In the genomic region with DNA sequence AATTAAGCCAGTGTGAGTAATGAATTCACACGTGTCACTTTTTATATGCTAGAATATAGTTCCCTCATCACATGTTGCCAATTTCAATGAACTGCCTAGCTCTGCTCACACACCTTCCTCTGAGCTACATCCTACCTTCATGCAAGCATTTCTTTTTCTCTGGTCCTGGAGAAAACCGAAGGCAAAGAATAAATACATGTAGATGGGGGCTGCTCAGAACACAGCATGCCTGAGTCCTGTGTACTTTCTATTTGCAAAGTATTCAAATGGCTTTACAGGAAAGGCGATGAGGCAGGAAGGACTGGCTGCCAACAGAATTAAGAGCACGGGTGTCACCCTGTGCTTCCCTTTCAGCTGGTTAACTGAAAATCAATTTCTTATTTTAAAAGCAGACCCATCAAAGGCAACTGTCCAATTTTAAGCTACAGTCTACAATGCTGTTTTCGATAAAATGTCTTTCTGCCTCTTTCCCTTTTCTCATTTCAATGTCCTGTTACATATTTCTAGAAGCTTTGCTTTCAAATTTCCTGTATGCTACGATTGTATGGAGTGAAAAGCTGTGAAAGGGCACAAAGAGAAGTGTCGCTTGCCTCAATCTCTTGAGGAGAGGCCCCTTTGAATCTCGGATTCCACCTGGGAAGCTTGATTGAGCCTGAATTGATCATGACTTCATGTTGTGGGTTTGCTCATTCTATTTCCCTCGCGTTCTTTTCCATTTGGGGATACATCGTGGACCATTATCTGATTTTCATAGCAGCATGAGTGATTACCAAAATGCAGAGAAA, we compare ENCODE assay signal across 16 mouse cellular contexts.
DNase-seq lines count a peak whose midpoint lies in the region; ATAC-seq lines count a peak whose summit lies in the region.
"Had no signal": no experiment of that assay in that cellular context is flagged by ENCODE, and none has a peak within 500 bp of the region (broad histone marks: within the 10 kb centered on the region; RNA-seq: fewer than 3 reads in every experiment).

No protein-coding gene starts in this region.

- H3K9me3 ChIP-seq in forebrain, embryonic 15.5 days: no peaks in the 10 kb centered on the region
- H3K9me3 ChIP-seq in midbrain, embryonic 10.5 days (replicated peaks): no peaks in the 10 kb centered on the region
- no peaks in the 10 kb centered on the region for H3K9me3 ChIP-seq in neural tube, embryonic 14.5 days (ENCODE audit: control insufficient read depth, low read length)
- H3K9me3 ChIP-seq: embryonic facial prominence, embryonic 15.5 days; intestine, embryonic 15.5 days; lung, embryonic 15.5 days had no signal

- WGBS in forebrain, embryonic 15.5 days: 9% methylated on average over 11 of the region's 11 CpGs
- 44% methylated on average over 11 of the region's 11 CpGs for WGBS in midbrain, embryonic 10.5 days
- WGBS in neural tube, embryonic 14.5 days: 24% methylated on average over 11 of the region's 11 CpGs

- no peak overlapping the region for H3K4me3 ChIP-seq in forebrain, embryonic 15.5 days
- no peak overlapping the region for H3K4me3 ChIP-seq in midbrain, embryonic 10.5 days
- no peak overlapping the region for H3K4me3 ChIP-seq in neural tube, embryonic 14.5 days (ENCODE audit: low read depth, low read length)
- H3K4me3 ChIP-seq: embryonic facial prominence, embryonic 15.5 days; intestine, embryonic 15.5 days; lung, embryonic 15.5 days had no signal

- H3K9ac ChIP-seq in forebrain, embryonic 15.5 days (replicated peaks): no peak overlapping the region
- H3K9ac ChIP-seq in neural tube, embryonic 14.5 days (replicated peaks; ENCODE audit: low read depth, low read length): no peak overlapping the region
- H3K9ac ChIP-seq: embryonic facial prominence, embryonic 15.5 days; intestine, embryonic 15.5 days; lung, embryonic 15.5 days had no signal

- H3K36me3 ChIP-seq in forebrain, embryonic 15.5 days: no peaks in the 10 kb centered on the region
- no peaks in the 10 kb centered on the region for H3K36me3 ChIP-seq in midbrain, embryonic 10.5 days
- H3K36me3 ChIP-seq in neural tube, embryonic 14.5 days (ENCODE audit: control insufficient read depth, insufficient read depth, low read length): no peaks in the 10 kb centered on the region
- H3K36me3 ChIP-seq: embryonic facial prominence, embryonic 15.5 days; intestine, embryonic 15.5 days; lung, embryonic 15.5 days had no signal

- peak overlapping the region; percentile 17; the same call in 1 of the 2 replicates for H3K4me2 ChIP-seq in forebrain, embryonic 15.5 days (replicated peaks)
- 0 out of 2 replicates have a peak overlapping the region, but pooled peaks have one; percentile 1 for H3K4me2 ChIP-seq in neural tube, embryonic 14.5 days (ENCODE audit: low read depth, low read length)
- H3K4me2 ChIP-seq: embryonic facial prominence, embryonic 15.5 days; intestine, embryonic 15.5 days; lung, embryonic 15.5 days had no signal

- H3K27me3 ChIP-seq in forebrain, embryonic 15.5 days: no peaks in the 10 kb centered on the region
- H3K27me3 ChIP-seq in midbrain, embryonic 10.5 days (ENCODE audit: low read depth, poor library complexity, severe bottlenecking): no peaks in the 10 kb centered on the region
- H3K27me3 ChIP-seq in neural tube, embryonic 14.5 days (ENCODE audit: control insufficient read depth, insufficient read depth, low read length): no peaks in the 10 kb centered on the region
- H3K27me3 ChIP-seq: embryonic facial prominence, embryonic 15.5 days; intestine, embryonic 15.5 days; lung, embryonic 15.5 days had no signal

- peaks cover 16% of the 10 kb centered on the region for H3K4me1 ChIP-seq in forebrain, embryonic 15.5 days
- H3K4me1 ChIP-seq in midbrain, embryonic 10.5 days: peaks cover 24% of the 10 kb centered on the region
- peaks cover 9% of the 10 kb centered on the region; the same call in 1 of the 2 replicates for H3K4me1 ChIP-seq in neural tube, embryonic 14.5 days (ENCODE audit: control insufficient read depth, insufficient read depth, low read length)
- H3K4me1 ChIP-seq: embryonic facial prominence, embryonic 15.5 days; intestine, embryonic 15.5 days; lung, embryonic 15.5 days had no signal

- no peak for DNase-seq in frontal cortex, postnatal 25 days (ENCODE audit: low spot score in 2 of 2)
- no peak for DNase-seq in midbrain, embryonic 10.5 days (ENCODE audit: low spot score)
- no peak for DNase-seq in layer of hippocampus, adult 11-12 months (ENCODE audit: low spot score)
- DNase-seq in right cerebral cortex, postnatal 25 days: no peak
- DNase-seq: adrenal gland, adult 8-10 months; cerebellum, postnatal 25 days; heart, postnatal 10 days; kidney, postnatal 10 days; right cerebral cortex, postnatal 14 days had no signal

- peak overlapping the region; percentile 50; the same call in 1 of the 2 replicates for H3K27ac ChIP-seq in forebrain, embryonic 15.5 days (replicated peaks)
- H3K27ac ChIP-seq in midbrain, embryonic 10.5 days (replicated peaks): peak overlapping the region; percentile 66
- no peak overlapping the region for H3K27ac ChIP-seq in neural tube, embryonic 14.5 days (ENCODE audit: low read depth, low read length)
- H3K27ac ChIP-seq: embryonic facial prominence, embryonic 15.5 days; intestine, embryonic 15.5 days; lung, embryonic 15.5 days had no signal

- peak; percentile 72 for ATAC-seq in frontal cortex, adult (ENCODE audit: low TSS enrichment)
- ATAC-seq in forebrain, embryonic 15.5 days (replicated peaks): peak; percentile 81
- peak; percentile 54; the same call in 1 of the 2 replicates for ATAC-seq in neural tube, embryonic 14.5 days (ENCODE audit: low read depth)
- ATAC-seq in activated CD4-positive, CD25-positive, alpha-beta regulatory T cell, adult 4 months: no peak
- ATAC-seq: intestine, embryonic 15.5 days had no signal
